Mouse (Mus musculus) E14TG2a.4 (cell line): ENCODE results near the gene Ess2.

Source experiments
- CTCF ChIP-seq: conservative IDR thresholded peaks from 2 replicates; pipeline ENCODE4 v1.5.1; 2014; ENCODE audit warnings: low read length
- NANOG ChIP-seq: IDR thresholded peaks from 2 replicates; pipeline ENCODE4 v1.6.1; 2014; ENCODE audit warnings: borderline replicate concordance, low read length, mixed read lengths
- POU5F1 ChIP-seq: IDR thresholded peaks from 2 replicates; pipeline ENCODE4 v1.6.1; 2014; ENCODE audit warnings: low read length, borderline replicate concordance

DNA sequence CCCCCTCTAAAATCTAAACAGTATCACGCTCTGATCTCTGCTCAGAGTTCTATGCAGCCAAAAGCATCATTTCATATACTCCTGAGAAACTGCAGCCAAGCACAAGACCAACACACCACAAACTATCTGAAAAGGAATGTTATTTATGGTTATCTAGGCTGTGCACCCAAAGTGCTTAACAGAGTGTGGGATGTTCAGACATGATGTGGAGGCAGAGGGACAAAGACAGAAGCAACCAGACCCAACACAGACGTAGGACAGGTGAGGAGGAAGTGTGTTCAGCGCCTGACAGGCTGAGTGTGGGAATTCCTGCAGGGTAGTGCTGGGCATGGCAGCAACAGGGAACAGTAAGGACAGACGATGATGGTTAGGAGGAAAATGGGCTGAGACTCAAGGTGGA, 31.6 kb downstream of the Ess2 start:
- no peak for TF ChIP-seq CTCF
- no peak for TF ChIP-seq POU5F1
- no peak for TF ChIP-seq NANOG
